In genomic region chr10:20633085-20633415, GRCm38 (mm10) we compare ENCODE assay signal across 30 mouse cellular contexts.
A peak's percentile ranks its signal among the peaks of the same experiment; 100 is the strongest.
DNase-seq lines count a peak whose midpoint lies in the region; ATAC-seq lines count a peak whose summit lies in the region.
"Had no signal": no experiment of that assay in that cellular context is flagged by ENCODE, and none has a peak within 500 bp of the region (broad histone marks: within the 10 kb centered on the region; RNA-seq: fewer than 3 reads in every experiment).

No protein-coding gene starts in this region.

- H3K9me3 ChIP-seq in hindbrain, embryonic 10.5 days = no peaks in the 10 kb centered on the region
- H3K9me3 ChIP-seq in hindbrain, embryonic 12.5 days (replicated peaks) = no peaks in the 10 kb centered on the region
- no peaks in the 10 kb centered on the region for H3K9me3 ChIP-seq in embryonic facial prominence, embryonic 12.5 days
- no peaks in the 10 kb centered on the region for H3K9me3 ChIP-seq in limb, embryonic 15.5 days
- H3K9me3 ChIP-seq in midbrain, embryonic 15.5 days = no peaks in the 10 kb centered on the region
- H3K9me3 ChIP-seq: forebrain, embryonic 10.5 days; forebrain, embryonic 15.5 days; heart, embryonic 15.5 days; hindbrain, embryonic 15.5 days; liver, embryonic 13.5 days had no signal

- H3K9ac ChIP-seq in hindbrain, embryonic 12.5 days = no peak overlapping the region
- H3K9ac ChIP-seq in embryonic facial prominence, embryonic 12.5 days = no peak overlapping the region
- H3K9ac ChIP-seq in limb, embryonic 15.5 days = no peak overlapping the region
- no peak overlapping the region for H3K9ac ChIP-seq in midbrain, embryonic 15.5 days
- H3K9ac ChIP-seq: forebrain, embryonic 15.5 days; heart, embryonic 15.5 days; hindbrain, embryonic 15.5 days; liver, embryonic 13.5 days had no signal

- H3K27me3 ChIP-seq in hindbrain, embryonic 10.5 days (ENCODE audit: insufficient read depth, poor library complexity, severe bottlenecking) = no peaks in the 10 kb centered on the region
- H3K27me3 ChIP-seq in hindbrain, embryonic 12.5 days = no peaks in the 10 kb centered on the region
- no peaks in the 10 kb centered on the region for H3K27me3 ChIP-seq in embryonic facial prominence, embryonic 12.5 days
- peaks cover 1% of the 10 kb centered on the region; the same call in 1 of the 2 replicates for H3K27me3 ChIP-seq in limb, embryonic 15.5 days
- no peaks in the 10 kb centered on the region for H3K27me3 ChIP-seq in midbrain, embryonic 15.5 days (replicated peaks)
- H3K27me3 ChIP-seq: forebrain, embryonic 15.5 days; heart, embryonic 15.5 days; hindbrain, embryonic 15.5 days; liver, embryonic 13.5 days had no signal

- ATAC-seq in hindbrain, embryonic 12.5 days (ENCODE audit: low FRiP score) = no peak
- ATAC-seq in embryonic facial prominence, embryonic 12.5 days (ENCODE audit: insufficient number of reproducible peaks, insufficient read depth, low FRiP score, low TSS enrichment) = no peak
- no peak for ATAC-seq in limb, embryonic 15.5 days (ENCODE audit: insufficient number of reproducible peaks, low FRiP score, low TSS enrichment, low read depth)
- no peak for ATAC-seq in midbrain, embryonic 15.5 days (replicated peaks)
- ATAC-seq: activated CD4-positive, CD25-positive, alpha-beta regulatory T cell, adult 4 months; inflammation-experienced regulatory T-cells, adult 6 months; lung, postnatal 0 days had no signal

- no peak overlapping the region for H3K27ac ChIP-seq in hindbrain, embryonic 10.5 days
- H3K27ac ChIP-seq in hindbrain, embryonic 12.5 days = no peak overlapping the region
- H3K27ac ChIP-seq in embryonic facial prominence, embryonic 12.5 days = peak overlapping the region; percentile 81; the same call in 1 of the 2 replicates
- H3K27ac ChIP-seq in limb, embryonic 15.5 days = peak overlapping the region; percentile 73
- H3K27ac ChIP-seq in midbrain, embryonic 15.5 days = no peak overlapping the region
- H3K27ac ChIP-seq: forebrain, embryonic 10.5 days; heart, embryonic 15.5 days; hindbrain, embryonic 15.5 days; left cerebral cortex, adult 2 months; liver, embryonic 13.5 days; stomach, postnatal 0 days had no signal

- DNase-seq in hindbrain, embryonic 10.5 days (ENCODE audit: low spot score) = peak; percentile 14
- DNase-seq in forelimb bud, embryonic 11.5 days (ENCODE audit: low read depth, low spot score) = peak; percentile 54
- DNase-seq in ovary, postnatal 14 days (ENCODE audit: low spot score) = no peak
- DNase-seq: adrenal gland, adult 8-10 months; cerebellum, adult 8-10 months; cerebellum, postnatal 25 days; kidney, adult 11 months; kidney, postnatal 14 days; left cerebral cortex, postnatal 4 days; liver, embryonic 13.5 days; lung, adult 18-20 months; lung, postnatal 4 days; midbrain, embryonic 14.5 days; right cerebral cortex, adult 18-20 months; right cerebral cortex, postnatal 4 days; thymus, adult 18-20 months; thymus, postnatal 36 days had no signal

- H3K4me1 ChIP-seq in hindbrain, embryonic 10.5 days (replicated peaks) = no peaks in the 10 kb centered on the region
- no peaks in the 10 kb centered on the region; the same call in 1 of the 2 replicates for H3K4me1 ChIP-seq in hindbrain, embryonic 12.5 days
- H3K4me1 ChIP-seq in embryonic facial prominence, embryonic 12.5 days = peaks cover 24% of the 10 kb centered on the region
- H3K4me1 ChIP-seq in limb, embryonic 15.5 days = peaks cover 31% of the 10 kb centered on the region
- H3K4me1 ChIP-seq in midbrain, embryonic 15.5 days = no peaks in the 10 kb centered on the region
- H3K4me1 ChIP-seq: heart, embryonic 15.5 days; hindbrain, embryonic 15.5 days had no signal

- WGBS in hindbrain, embryonic 10.5 days = 78% methylated on average over 1 of the region's 1 CpGs
- WGBS in hindbrain, embryonic 12.5 days = 77% methylated on average over 1 of the region's 1 CpGs
- WGBS in embryonic facial prominence, embryonic 12.5 days = 73% methylated on average over 1 of the region's 1 CpGs
- WGBS in limb, embryonic 15.5 days = 50% methylated on average over 1 of the region's 1 CpGs
- WGBS in midbrain, embryonic 15.5 days = 80% methylated on average over 1 of the region's 1 CpGs

- H3K36me3 ChIP-seq in hindbrain, embryonic 10.5 days = no peaks in the 10 kb centered on the region
- H3K36me3 ChIP-seq in hindbrain, embryonic 12.5 days = no peaks in the 10 kb centered on the region
- no peaks in the 10 kb centered on the region for H3K36me3 ChIP-seq in embryonic facial prominence, embryonic 12.5 days
- no peaks in the 10 kb centered on the region for H3K36me3 ChIP-seq in limb, embryonic 15.5 days
- H3K36me3 ChIP-seq in midbrain, embryonic 15.5 days (replicated peaks) = no peaks in the 10 kb centered on the region
- H3K36me3 ChIP-seq: forebrain, embryonic 10.5 days; forebrain, embryonic 15.5 days; heart, embryonic 15.5 days; hindbrain, embryonic 15.5 days; liver, embryonic 13.5 days had no signal

- H3K4me2 ChIP-seq in hindbrain, embryonic 12.5 days (replicated peaks) = no peak overlapping the region
- no peak overlapping the region for H3K4me2 ChIP-seq in embryonic facial prominence, embryonic 12.5 days (replicated peaks)
- no peak overlapping the region for H3K4me2 ChIP-seq in limb, embryonic 15.5 days
- no peak overlapping the region for H3K4me2 ChIP-seq in midbrain, embryonic 15.5 days
- H3K4me2 ChIP-seq: forebrain, embryonic 15.5 days; heart, embryonic 15.5 days; hindbrain, embryonic 15.5 days; liver, embryonic 13.5 days had no signal

- H3K4me3 ChIP-seq in hindbrain, embryonic 10.5 days = no peak overlapping the region
- H3K4me3 ChIP-seq in hindbrain, embryonic 12.5 days = no peak overlapping the region
- no peak overlapping the region for H3K4me3 ChIP-seq in embryonic facial prominence, embryonic 12.5 days
- no peak overlapping the region for H3K4me3 ChIP-seq in limb, embryonic 15.5 days
- H3K4me3 ChIP-seq in midbrain, embryonic 15.5 days = no peak overlapping the region
- H3K4me3 ChIP-seq: forebrain, embryonic 10.5 days; forebrain, embryonic 15.5 days; heart, embryonic 15.5 days; hindbrain, embryonic 15.5 days; left cerebral cortex, adult 2 months; liver, embryonic 13.5 days had no signal

Comparison
In these comparisons a context has a peak if more than half of its experiments do, and no peak if none do; other contexts are left out.
1. H3K27ac ChIP-seq: peak in embryonic facial prominence, embryonic 12.5 days (single experiment) and limb, embryonic 15.5 days (single experiment); none in hindbrain, embryonic 10.5 days (single experiment), hindbrain, embryonic 12.5 days (single experiment) and midbrain, embryonic 15.5 days (single experiment).